Mouse (Mus musculus): ENCODE results near the gene Nr1i2.

GRCm38 (mm10) chr16:38255927-38256326 is 38.7 kb downstream of the Nr1i2 start:
- TF ChIP-seq CTCF (IDR thresholded peaks at IDR 0.05; ENCODE audit: low read depth, low read length) = no peak
- no peak for TF ChIP-seq POLR2A (IDR thresholded peaks at IDR 0.05; ENCODE audit: extremely low read depth, insufficient read depth, low read length)

Data from liver, adult 2 months (tissue).